Mouse (Mus musculus) gonadal fat pad, adult 2 months (tissue): ENCODE results near the gene Hoxa13. TPM values are rescaled to one million over a fixed set of nuclear protein-coding genes. Genes with fewer than 3 reads are reported as not detected.

Source experiments
- DNase-seq: peaks from one replicate; pipeline ENCODE4 v3.0.0-alpha.2; 2012; ENCODE audit warnings: low read depth
- polyA plus RNA-seq: library from polyadenylated mRNA; depleted of rRNA; stranded (reverse); fragments of >200 nt; gene quantifications from 2 replicates; pipeline ENCODE4 v1.2.3, GENCODE M21; 2012

The Hoxa13 gene
- polyA plus RNA-seq, 1 experiment, result 0.11 TPM

DNA sequence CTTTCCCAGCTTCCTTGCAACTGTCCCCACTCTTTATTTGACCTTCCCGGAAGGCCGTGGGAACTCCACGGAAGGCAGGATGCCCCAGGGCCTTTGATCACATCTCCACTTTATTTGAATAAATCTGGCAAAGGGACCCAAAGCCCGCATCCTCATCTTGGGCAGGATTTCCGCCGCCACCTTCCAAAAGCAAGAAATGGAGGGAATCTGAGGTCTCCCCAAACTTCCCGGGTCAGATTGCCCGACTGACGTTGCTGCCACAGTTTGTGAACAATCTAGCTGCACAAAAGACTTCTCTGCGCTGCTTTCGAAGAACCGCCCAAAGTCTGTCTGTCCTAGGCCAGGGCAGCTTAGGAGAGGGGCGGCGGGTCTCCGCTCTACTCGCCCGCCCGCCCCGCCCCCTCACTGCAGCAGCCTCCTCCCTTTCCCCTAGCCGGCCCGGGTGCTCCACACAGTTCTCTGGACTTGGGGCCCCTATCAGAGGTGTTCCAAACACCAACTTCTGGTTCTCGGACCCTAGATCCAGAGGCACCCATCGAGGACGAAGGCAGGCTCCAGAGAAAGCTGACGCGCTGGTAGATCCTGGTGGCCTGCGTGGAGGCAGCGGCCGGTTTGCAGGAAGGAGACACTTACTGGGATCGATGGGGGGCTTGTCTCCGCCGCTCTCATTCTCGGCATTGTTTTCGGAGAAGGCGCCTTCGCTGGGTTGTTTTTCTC lies 35.6 kb downstream of the Hoxa13 start:
- no peak for DNase-seq

DNA sequence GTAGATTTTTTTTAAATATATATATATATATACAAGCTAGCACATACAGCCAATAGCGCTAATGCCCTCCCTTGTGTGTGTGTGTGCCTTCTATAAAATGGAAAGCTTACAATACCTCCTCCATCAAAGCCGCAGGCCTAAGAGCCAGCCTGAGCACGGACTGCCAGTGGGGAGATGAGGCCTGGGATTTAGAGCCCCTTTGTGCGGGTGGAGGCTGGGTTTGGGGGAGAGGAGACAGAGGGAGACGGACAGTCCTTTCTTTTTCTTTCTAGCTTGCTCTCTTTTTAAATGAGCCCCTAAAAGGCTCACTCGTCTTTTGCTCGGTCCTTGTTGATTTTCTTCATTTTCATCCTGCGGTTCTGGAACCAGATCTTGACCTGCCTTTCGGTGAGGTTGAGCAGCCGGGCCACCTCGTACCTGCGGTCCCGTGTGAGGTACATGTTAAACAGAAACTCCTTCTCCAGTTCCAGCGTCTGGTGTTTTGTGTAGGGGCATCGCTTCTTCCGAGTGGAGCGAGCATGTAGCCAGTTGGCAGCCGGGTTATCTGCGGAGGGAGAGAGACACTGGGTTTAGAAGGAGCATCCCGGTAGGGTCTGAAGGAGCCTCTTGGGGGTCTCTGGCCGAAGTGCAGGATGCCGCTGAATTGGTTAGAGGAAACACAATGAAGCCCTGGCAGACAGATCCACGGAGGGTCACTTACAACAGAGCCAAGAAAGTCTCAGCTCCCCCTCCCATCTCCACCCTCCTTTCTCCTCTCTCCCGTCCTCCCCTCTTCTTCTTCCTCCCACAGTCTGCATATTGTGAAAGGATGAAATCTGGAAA lies 36.5 kb downstream of the Hoxa13 start:
- no peak for DNase-seq

GRCm38 (mm10) chr6:52222729-52223128 lies 38.0 kb downstream of the Hoxa13 start:
- DNase-seq, result no peak

DNA sequence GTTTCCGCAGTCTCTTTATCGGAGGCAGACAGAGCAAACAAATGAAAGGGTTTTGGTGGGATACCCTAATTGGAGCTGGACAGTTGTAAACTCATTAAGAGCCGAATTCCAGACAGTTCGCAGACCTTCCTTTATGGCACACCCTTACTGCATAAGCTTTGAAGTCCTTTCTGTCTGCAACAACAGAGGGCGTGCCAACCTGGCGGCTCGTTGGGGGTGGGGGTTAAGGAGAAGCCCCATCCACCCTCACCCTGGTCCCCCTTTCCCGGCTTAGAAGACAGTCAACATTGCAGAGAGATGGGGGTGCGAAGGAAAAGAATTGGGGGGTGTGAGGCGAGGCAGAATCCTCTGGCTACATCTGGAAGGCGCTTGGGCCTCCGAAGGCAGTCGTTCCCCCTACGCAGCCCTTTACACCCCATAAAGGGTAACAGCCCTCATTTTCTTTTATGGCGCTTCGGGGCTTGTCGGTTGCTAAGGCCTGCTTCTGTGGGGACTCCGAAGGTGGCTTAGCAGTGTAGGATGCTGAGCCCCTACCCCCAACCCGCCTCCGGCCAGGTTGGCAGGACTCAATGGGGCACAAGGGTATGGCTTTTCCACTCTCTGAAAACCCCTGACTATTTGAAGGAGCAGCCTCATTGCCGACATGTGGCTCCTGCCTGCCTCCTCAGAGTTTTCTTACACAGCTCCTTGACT lies 38.5 kb downstream of the Hoxa13 start:
- no peak for DNase-seq

DNA sequence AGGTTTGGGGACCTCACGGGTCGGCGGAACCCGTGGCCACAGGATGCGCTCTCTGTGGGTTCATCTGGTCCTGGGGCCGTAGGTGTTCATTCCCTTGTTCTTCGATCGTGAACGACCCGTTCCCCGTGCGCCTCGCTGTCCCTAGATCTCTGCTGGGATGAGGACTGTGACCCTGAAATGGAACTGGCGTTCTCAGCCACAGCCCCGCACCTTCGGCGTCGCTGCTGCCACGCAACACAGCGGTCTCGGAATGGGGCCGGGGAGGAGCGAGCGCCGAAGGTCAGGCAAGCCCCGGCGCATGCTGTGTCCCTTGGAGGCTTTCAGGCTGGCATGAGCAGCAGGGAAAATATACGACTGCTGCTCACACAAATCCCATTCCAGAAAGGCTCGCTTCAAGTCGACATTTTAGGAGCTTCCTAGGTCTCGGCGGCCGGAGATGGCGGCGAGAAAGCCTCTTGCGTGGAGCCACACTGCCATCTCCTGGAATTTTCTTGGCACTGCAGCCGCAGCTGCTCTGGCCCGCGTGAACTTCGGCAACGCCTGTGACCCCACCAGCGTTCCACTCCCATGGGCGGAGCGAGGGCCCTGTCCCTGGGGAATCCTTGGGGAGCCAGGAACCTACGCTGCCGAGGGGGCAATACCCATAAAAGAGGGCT lies 39.2 kb downstream of the Hoxa13 start, which contains the start of gene Hoxa7:
Hoxa7 (minus strand) TSS at position 518 of the 656 bp plus-strand sequence.
- no peak for DNase-seq

DNA sequence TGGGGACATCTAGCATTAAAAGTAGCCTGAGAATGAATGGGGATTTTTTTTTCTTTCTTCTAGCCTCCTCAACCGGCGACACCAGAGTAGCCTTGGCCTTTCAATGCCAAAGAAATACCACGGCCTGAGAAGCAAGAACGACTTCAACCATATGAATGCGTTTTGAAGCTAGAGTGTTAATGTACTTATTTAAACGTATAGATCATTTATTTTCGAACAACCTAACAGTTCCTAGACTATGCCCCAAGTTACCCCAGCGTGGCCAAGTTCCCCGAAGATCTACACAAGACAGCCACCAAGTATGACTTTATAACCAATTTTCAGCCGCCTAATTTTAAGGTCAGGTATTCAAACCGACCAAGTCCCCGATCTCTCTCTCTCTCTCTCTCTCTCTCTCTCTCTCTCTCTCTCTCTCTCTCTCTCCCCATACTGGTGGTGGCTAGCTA lies 39.8 kb downstream of the Hoxa13 start:
- DNase-seq, result no peak

DNA sequence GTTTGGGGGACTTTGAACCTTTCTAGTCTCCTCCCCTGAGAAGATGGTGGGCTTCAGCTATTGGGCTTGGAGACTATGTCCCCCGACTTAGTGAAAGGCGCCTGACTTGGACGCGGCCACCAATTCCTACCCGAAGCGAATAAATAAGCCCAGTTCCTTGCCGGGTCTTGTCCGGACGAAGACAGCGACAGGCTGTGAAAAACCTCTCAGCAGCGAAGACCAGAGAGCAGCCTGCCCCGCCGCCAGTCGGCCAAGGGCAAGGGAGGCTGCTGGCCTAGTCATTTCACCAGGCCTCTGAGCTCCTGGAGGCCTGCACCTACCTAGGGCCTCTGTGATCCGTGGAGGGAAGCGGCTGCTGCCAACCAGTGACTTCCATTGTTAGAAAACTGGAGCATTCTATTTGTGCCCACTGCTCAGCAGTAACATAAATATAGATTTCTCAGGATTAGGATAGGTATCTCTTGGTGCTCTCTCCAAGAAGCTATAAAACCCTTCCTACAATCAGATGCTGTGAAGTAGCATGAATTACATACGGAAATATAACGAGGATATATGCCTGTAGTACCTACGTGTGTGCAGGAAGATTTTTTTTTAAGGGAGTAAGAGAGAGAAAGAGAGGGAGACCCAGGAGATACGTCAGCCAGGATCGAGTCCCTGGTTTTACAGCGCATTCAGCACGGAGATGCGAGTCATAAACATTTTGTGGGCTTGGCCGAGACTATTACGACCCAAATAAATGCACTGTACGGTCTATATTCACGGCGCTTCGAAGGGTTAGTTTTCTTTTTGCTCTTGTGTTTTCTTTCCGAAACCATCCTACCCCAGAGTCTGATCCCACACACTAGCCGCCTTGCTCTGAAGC lies 40.4 kb downstream of the Hoxa13 start:
- no peak for DNase-seq

- DNase-seq, result no peak
Measured at GRCm38 (mm10) chr6:52219234-52219942, 41.3 kb downstream of the Hoxa13 start.

GRCm38 (mm10) chr6:52218643-52219215 lies 42.0 kb downstream of the Hoxa13 start:
- no peak for DNase-seq

- DNase-seq, result no peak
Measured at GRCm38 (mm10) chr6:52217895-52218642, 42.6 kb downstream of the Hoxa13 start.

DNA sequence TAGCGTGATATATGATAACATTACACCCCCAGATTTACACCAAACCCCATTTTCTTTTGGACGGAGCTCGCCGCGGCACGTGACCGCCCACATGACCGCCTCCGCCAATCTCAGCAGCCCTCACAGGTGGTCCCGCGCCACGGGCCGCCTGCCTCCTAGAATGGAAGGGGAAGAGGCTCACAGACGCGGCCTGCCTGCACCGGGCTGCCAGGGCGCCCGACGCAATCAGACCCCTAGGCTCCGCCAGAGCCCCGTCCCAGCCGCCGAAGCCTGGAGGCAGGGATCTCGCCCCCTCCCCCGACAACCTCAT lies 43.3 kb downstream of the Hoxa13 start:
- DNase-seq, result no peak

GRCm38 (mm10) chr6:52216691-52217458 lies 43.8 kb downstream of the Hoxa13 start:
- DNase-seq, result no peak

- DNase-seq, result no peak
Measured at GRCm38 (mm10) chr6:52215771-52216535, 44.7 kb downstream of the Hoxa13 start.

DNA sequence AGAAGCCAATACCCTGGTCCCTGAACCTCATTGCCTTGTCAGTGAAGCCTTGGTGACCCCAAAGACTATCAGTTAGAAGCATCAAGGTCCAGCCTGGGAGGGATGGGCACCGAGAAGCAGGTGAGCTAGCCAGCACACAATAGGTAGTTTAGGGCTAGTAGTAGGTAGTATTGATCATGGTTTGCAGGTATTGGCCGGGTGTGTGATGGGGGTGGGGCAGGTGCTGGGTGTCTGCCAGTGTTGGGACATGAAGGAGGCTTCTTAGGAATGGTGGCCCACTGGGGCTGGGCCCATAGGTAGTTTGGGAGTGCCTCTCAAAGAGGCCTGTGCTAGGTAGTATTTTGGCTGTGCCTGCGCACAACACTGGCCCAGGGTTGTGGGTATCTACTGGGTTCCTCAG lies 45.6 kb downstream of the Hoxa13 start:
- DNase-seq, result no peak

DNA sequence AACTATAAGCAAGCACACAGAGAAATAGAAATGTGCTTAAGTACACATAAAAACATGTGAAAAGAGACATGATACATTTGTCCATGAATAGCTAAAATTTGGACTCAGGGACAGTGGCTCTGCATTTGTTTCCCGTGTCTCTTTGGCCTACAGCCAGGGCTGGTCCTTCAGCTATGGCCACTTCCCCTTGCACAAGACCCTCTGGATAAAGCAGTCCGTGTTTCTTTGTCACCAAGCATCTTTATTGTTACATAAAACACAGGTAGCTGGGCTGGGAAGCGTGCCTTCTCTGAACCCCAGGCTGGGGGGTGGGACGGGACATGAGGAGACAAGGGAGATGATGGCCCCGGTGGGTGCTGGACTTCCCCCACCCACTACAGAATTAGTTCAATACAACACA lies 46.4 kb downstream of the Hoxa13 start:
- DNase-seq, result no peak

DNA sequence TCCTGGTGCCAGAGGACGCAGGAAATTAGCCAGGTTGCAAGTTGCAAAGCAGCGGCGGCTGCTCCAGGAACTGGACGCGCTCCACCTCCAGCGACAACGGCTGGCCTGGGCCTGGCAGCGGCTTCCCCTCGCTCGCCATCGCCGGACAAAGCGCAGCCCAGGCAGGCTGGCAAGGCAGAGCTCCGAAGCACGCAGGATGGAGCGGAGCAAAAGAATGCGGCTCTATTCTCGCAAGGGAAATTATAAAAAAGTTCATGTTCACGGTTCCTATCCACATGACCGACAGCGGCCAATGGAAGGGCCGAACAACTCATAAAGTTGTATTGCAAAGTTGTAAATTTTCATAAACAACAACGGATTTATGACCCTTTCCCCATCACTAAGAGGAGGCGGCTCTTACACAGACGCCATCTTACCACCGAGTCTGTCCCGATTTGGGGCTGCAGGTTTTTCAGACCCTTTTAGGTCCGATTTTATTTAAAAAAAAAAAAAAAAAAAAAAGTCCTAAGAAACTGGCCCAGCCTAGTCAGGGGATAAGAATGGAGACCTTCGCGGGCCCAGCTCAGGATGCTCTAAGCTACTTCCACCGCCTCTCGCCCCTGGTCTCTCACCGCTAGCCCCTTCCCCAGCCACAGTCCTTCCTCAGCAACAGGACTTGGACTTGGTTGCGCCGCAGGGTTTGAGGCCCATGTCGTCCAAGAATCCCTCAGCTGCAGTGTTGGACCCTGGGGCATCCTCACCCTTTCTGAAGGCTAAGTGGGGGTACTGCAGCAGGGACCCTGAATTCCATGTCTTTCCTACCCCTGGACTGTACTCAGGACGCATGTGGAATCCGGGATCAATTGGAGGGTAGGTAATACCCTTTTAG lies 47.3 kb downstream of the Hoxa13 start, which contains the start of the genes Hoxa3 and Gm28308:
Hoxa3 (minus strand) TSS at position 218 of the 868 bp plus-strand sequence.
Gm28308 (minus strand) TSS at position 221 of the 868 bp plus-strand sequence.
- no peak for DNase-seq
